Comparison of ENCODE assay signal across 9 mouse cellular contexts in genomic region chr3:113080704-113081103, GRCm38 (mm10).
DNase-seq lines count a peak whose midpoint lies in the region; ATAC-seq and TF ChIP-seq lines count a peak whose summit lies in the region.
"Had no signal": no experiment of that assay in that cellular context is flagged by ENCODE, and none has a peak within 500 bp of the region (broad histone marks: within the 10 kb centered on the region; RNA-seq: fewer than 3 reads in every experiment).

No protein-coding gene starts in this region.

- no peaks in the 10 kb centered on the region for H3K36me3 ChIP-seq in lung, postnatal 0 days (ENCODE audit: insufficient read depth, low read length)
- no peaks in the 10 kb centered on the region for H3K36me3 ChIP-seq in stomach, postnatal 0 days (ENCODE audit: control insufficient read depth, insufficient read depth, low read length)

- H3K4me2 ChIP-seq in lung, postnatal 0 days (replicated peaks; ENCODE audit: low read depth, low read length), result no peak overlapping the region
- H3K4me2 ChIP-seq in stomach, postnatal 0 days (replicated peaks; ENCODE audit: low read depth), result no peak overlapping the region

- no peak for ATAC-seq in CD4-positive, CD25-positive, alpha-beta regulatory T cell, adult 4 months
- no peak for ATAC-seq in lung, postnatal 0 days
- ATAC-seq in frontal cortex, adult (ENCODE audit: low TSS enrichment), result peak; percentile 65; the same call in 1 of the 2 replicates
- no peak for ATAC-seq in stomach, postnatal 0 days (ENCODE audit: low FRiP score, low TSS enrichment)

- peak; percentile 4 for DNase-seq in CD4-positive, CD25-positive, alpha-beta regulatory T cell, adult 2 months (ENCODE audit: low read depth, low spot score)
- DNase-seq in lung, postnatal 0 days (ENCODE audit: low spot score), result peak; percentile 20
- no peak for DNase-seq in lung, postnatal 25 days (ENCODE audit: low spot score)
- DNase-seq in cerebellum, adult 8-10 months, result peak; percentile 2
- DNase-seq in left cerebral cortex, postnatal 25 days (ENCODE audit: low spot score in 2 of 2), result peak; percentile 51 to 58
- DNase-seq in stomach, postnatal 0 days (ENCODE audit: low spot score), result peak; percentile 53

- intact Hi-C loops in left cerebral cortex, postnatal 25 days (cut with DNase I), result no loop called here

- WGBS in lung, postnatal 0 days, result 0% methylated on average over 1 of the region's 1 CpGs
- WGBS in stomach, postnatal 0 days, result 0% methylated on average over 1 of the region's 1 CpGs

- H3K4me1 ChIP-seq in lung, postnatal 0 days (ENCODE audit: insufficient read depth, low read depth, low read length), result no peaks in the 10 kb centered on the region
- no peaks in the 10 kb centered on the region for H3K4me1 ChIP-seq in stomach, postnatal 0 days (replicated peaks; ENCODE audit: control insufficient read depth, insufficient read depth)

- peak; percentile 49 for TF ChIP-seq CTCF in lung, postnatal 0 days (IDR thresholded peaks at IDR 0.05)
- TF ChIP-seq CTCF in stomach, postnatal 0 days (IDR thresholded peaks at IDR 0.05; ENCODE audit: low read depth), result peak; percentile 72

- no peak overlapping the region for H3K4me3 ChIP-seq in lung, postnatal 0 days (ENCODE audit: low read depth, low read length)
- no peak overlapping the region for H3K4me3 ChIP-seq in stomach, postnatal 0 days (ENCODE audit: low read depth, low read length)
- H3K4me3 ChIP-seq: myocyte had no signal

- no peaks in the 10 kb centered on the region for H3K9me3 ChIP-seq in lung, postnatal 0 days (ENCODE audit: low read length)
- no peaks in the 10 kb centered on the region for H3K9me3 ChIP-seq in stomach, postnatal 0 days (ENCODE audit: control insufficient read depth, low read length)

- no peak for TF ChIP-seq EP300 in lung, postnatal 0 days (IDR thresholded peaks at IDR 0.05)
- TF ChIP-seq EP300 in stomach, postnatal 0 days (optimal IDR thresholded peaks at IDR 0.05), result no peak

- no peak overlapping the region for H3K27ac ChIP-seq in lung, postnatal 0 days (ENCODE audit: low read length)
- no peak overlapping the region for H3K27ac ChIP-seq in stomach, postnatal 0 days (replicated peaks)

- no peak overlapping the region for H3K9ac ChIP-seq in lung, postnatal 0 days (replicated peaks; ENCODE audit: low read depth)
- no peak overlapping the region for H3K9ac ChIP-seq in stomach, postnatal 0 days (ENCODE audit: low read length)

- H3K27me3 ChIP-seq in lung, postnatal 0 days (replicated peaks; ENCODE audit: insufficient read depth, low read length), result no peaks in the 10 kb centered on the region
- no peaks in the 10 kb centered on the region for H3K27me3 ChIP-seq in stomach, postnatal 0 days (ENCODE audit: control insufficient read depth, insufficient read depth, low read length)
